Mouse (Mus musculus) adipocyte (in vitro differentiated cells): ENCODE results near the gene Nat8f1.
"Not testable (repeated sequence)": the region's sequence is repeated elsewhere in the genome, so short reads cannot be mapped to it uniquely, and the experiment has no call there.

Experiments
- DNase-seq: peaks from one replicate; pipeline ENCODE4 v3.0.0-alpha.2; 2016; ENCODE audit warnings: low spot score

Gene Nat8f1

DNA sequence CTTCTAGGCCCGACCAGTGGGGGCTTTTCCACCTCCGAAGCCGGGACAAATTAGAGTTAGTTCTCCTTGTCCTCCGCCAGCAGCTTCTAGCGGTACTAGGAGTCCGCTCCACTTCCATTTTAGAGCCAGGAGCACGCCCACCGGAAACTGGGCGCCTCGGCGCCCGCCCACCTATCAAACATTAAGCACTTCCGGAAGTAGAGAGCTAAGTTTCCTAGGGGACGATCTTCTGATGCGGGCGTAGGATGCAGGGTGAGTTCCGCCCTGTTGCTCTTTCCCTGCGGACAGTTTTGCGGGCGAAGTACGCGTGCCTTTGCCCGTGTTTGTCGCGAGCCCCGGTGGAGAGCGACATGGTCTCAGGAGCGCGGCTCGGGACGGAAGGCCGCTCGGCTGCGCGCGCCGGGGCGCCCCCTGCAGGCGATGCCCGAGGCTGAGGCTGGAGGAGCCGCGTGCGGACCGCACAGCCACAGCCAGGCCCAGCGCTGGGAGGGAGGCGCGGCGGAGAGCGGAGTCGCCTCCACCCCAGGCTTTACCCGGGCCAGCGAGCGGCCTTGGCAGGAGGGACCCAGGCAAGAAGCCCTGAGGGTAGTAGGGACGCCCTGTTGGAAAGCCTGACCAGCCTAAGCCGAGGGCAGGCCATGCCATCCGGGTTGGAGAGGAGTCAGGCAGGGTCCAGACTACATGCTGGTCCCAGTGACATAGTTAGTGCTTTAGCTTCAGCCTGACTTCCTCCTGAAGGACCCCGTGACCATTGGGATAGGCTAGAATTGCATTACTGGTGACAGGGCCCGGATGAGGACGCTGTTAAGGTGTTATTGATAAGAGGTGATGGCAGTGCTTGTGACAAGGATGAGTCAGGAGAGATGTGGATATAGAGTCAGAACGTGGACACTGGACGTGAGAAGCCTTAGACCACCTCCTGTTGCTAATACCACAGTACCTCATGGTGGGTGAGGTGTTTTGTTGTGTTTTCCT is at the start of gene Nat8f1:
Nat8f1 (minus strand) TSS at position 149 of the 975 bp plus-strand sequence.
- peak; percentile 93 for DNase-seq

DNA sequence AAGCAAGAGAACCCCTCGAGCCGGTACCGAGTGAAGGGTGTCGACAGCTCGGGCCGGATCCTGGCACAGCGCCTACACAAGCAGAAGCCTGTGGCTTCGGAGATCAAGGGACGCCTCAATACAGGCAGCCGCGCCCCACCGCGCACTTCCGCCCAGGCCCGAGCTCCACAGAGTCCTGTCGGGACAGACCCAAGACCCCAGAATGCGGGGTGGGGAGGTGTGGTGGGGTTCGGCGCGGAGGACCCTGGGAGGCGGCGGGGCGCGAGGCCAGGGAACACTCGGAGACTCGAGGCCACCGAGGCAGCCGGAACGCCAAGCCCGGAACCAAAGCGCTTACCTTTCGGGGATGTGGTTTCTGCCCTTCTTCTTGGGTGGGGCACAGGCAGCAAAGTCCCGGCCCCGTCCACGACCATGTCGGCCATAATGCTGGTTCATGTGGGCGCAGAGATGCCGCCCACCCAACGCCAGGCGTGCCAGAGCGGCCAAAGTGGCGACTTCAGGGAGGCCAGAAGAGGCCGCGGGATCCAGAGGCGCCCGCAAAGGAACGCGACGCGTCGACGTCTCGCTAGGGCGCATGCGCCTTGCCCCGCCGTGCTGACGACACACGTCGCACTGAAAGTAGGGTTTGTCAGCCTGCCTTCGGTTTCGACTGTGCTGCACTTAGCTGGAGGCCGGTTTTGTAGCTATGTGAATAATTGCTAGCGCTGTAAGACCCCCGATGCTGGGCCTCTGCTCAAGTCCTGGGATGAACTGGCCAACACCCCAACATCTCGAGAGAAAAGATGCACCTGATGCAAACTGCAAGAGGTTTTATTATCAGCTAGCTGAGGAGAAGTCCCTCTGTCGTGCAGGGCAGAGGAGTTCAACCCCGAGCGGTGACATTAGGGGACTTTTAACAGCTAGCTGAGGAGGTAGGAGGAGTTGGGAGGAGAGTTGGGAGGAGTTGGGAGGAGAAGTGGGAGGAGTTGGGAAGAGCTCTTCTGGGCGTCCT is 45.9 kb upstream of the Nat8f1 start, which contains the start of gene Dusp11:
Dusp11 (minus strand) TSS at position 567 of the 991 bp plus-strand sequence.
- DNase-seq: peak; percentile 95

DNA sequence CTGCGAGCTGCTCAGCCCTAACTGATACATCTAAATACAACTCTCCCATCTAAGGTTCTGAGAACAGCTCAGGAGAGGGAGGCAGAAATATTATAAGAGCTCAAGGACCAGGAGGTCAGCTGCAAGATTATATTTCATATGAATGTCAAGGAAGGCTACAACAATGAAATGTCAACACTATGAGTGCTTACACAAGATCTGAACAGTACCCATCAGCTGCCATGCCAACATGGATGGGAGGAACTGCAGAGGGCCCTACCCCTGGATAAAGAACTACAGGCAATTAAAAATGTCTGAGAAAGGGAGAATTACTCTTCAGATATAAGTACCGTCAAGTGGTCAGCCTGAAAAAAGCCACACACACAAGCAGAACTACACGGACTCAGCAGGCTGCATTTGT is 42.1 kb upstream of the Nat8f1 start:
- no peak for DNase-seq

DNA sequence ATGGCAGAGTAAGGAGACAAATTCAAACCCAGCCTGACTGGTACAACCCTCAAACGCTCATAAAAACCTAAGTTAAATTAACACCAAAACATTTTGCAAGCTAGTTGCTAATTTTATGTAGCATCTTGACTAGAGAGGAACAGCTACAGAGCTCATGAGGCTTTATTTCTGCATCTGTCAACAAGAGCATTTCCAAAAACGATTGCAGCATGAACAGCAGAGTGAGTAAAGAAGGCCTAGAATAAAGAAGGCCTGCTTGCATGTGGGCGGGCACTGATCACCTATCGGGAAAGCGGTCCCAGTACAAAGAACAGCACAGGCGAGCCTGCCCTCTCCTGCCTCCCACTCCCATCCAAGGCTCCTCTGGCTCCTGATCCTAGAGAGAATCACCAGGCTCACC is 33.1 kb upstream of the Nat8f1 start:
- no peak for DNase-seq

DNA sequence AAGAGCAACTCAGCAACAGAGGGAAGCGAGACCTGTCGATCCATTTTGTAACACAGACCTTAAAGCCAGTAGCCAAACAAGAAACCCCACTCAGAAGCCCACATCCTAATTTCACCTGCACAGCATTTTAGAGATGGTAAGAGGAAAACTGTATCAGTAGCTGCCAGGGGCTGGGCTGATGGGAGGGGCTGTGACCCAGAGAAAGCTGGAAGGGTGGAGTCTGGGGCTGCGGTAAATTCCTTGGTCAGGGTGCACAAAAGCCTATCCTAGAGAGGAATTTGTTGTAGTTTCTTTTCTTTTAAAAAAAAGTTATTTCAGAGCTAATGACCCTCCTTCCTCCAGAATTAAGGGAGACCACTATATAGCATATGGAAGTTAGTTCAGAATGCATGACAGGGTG is 27.0 kb upstream of the Nat8f1 start:
- DNase-seq: no peak

DNA sequence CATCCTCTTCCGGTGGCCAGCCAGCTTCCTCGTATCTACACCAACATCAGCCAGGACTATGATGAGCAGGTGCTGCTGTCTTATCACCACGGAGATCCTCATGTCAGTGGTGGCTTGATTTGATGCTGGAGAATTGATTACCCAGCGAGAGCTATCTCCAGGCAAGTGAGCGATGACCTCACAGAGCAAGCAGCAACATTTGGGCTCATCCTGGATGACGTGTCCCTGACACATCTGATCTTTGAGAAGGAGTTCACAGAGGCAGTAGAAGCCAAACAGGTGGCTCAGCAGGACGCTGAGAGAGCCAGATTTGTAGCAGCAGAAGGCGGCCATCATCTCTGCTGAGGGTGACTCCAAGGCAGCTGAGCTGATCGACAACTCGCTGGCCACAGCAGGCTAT is 23.2 kb upstream of the Nat8f1 start:
- DNase-seq: no peak

DNA sequence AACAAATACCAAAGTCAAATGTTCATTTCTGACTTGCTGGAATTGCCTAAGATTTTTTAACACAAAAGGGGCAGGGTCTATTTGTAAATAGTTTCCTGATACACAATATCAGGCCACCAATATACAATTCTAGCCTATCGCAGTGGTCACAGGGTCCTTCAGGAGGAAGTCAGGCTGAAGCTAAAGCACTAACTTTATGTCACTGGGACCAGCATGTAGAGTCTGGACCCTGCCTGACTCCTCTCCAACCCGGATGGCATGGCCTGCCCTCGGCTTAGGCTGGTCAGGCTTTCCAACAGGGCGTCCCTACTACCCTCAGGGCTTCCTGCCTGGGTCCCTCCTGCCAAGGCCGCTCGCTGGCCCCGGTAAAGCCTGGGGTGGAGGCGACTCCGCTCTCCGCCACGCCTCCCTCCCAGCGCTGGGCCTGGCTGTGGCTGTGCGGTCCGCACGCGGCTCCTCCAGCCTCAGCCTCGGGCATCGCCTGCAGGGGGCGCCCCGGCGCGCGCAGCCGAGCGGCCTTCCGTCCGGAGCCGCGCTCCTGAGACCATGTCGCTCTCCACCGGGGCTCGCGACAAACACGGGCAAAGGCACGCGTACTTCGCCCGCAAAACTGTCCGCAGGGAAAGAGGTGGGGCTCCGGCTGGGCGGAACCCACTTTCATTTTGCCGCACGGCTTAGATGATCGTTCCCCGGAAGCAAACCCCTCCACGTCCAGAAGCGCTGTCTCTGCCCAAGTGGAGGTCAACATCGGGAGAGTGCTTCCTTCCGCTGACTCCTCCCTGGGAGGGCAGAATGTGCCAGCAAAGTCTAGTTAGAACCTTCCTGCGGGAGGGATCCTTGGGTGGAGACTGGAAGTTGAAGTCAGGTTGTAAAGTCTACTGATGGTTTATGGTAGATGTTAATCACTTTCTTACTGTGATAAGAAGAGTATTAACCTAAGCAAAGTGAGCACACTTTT is 21.3 kb upstream of the Nat8f1 start:
- DNase-seq: peak; percentile 92

DNA sequence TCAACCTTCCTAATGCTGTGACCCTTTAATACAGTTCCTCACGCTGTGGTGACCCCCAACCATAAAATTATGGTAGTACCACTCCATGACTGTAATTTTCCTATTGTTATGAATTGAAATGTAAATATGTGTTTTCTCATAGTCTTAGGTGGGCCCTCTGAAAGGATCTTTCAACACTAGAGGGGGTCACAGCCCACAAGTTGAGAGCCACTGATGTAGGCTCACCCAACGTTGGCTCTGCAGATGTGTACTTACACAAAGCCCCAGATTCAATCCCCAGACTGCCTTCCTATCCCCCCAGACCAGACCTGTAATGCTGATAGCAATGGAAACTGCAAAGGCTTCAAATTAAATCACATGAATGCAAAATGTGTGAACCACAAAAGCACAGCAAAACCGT is 20.2 kb upstream of the Nat8f1 start:
- no peak for DNase-seq

DNA sequence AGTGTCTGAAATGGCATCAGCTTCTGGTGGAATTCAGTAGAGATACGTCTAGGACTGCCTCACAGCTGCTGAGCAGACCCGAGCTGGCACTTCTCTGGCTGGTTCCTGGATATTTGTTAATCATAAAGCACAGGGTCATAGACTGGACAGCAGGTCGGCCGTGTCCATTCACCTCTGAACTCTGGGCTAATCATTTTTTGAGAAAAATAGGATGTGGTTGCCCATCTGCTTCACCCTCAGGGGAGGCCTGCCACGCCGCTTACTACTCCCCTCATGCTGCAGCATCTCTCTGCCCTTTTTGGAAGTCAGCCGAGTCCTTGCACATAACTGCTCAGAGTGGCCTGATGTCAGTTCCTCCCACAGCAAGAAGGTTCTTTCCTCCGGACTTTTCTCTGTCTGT is 18.6 kb upstream of the Nat8f1 start:
- no peak for DNase-seq

DNA sequence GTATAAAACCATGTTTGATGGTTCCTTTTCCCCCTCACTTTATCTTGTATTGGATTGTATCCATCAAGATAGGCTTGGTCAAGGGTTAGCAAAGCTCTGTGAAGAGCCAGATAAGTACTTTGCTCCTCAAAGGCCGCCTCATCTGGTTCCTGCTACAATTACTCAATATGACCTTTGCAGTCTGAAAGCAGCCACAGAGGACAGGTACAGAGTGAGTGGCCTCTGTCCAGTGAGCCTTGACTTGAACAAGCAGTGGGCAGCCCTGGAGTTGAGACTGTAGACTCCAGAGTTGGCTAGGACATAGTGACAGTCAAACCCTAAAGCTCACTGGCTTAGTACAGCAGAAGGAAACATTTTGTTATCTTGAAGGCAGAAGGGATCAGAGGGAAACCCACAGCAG is 13.8 kb upstream of the Nat8f1 start:
- no peak for DNase-seq

DNA sequence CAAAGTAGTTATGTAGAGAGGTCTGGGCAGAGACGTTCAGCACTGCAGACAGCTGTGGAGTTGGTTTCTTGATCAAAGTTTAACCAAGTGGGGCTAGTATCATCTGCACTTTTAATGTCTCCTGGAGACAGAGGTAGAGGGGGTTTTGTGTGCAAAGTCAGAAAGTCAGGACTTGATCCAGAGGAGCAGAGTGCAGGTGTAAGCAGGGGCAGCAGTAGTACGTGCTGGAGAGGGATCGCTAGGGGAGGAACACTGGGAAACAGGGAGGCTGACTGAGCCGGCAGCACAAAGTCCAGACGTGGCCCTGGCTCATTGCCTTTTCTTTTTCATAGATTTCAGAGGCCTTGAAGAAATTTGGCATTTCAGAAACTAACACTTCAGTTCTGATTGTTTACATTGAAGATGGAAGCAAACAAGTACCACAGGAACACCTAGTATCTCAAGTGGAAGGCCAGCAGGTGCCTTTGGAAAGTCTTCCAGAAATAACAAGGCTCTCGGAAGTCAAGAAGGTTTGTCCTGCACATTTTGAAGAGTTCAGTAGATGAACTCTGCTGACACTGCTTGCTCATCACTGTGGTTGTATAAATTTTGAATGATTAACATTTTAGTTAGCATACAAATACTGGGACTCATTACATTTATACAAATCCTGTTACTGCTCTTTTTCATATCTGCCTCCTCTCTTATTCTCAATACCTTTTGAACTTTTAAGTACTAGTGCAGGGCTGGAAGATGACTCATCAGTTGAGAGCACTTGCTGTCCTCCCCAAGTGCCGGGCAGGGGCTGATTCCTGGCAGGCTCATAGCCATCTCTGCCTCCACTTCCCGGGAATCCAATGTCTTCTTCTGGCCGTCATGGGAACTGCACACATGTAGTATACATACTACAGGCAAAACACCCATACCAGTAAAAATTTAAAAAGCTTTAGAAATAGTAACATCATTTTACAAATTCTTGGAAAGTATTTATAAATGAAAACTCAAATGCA is 12.3 kb upstream of the Nat8f1 start:
- DNase-seq: no peak

DNA sequence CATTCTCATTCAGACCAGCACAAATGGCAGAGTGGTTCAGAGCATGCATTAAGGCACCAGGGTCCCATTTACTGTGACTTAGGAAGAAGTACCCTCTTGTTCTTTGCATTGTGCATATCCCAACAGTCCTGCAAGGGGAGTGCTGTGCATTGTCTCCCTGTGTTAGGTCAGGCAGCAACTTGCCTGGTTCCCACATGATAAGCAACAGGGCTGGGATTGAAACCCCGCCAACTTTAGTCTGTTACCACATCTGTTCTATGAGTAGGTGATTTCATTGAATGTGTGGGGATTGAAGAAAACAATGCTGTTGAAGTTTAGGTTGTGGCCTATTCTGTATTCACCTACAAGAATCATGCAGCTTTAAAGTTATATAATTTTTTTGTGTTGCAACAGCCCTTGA is 11.2 kb upstream of the Nat8f1 start:
- DNase-seq: no peak

DNA sequence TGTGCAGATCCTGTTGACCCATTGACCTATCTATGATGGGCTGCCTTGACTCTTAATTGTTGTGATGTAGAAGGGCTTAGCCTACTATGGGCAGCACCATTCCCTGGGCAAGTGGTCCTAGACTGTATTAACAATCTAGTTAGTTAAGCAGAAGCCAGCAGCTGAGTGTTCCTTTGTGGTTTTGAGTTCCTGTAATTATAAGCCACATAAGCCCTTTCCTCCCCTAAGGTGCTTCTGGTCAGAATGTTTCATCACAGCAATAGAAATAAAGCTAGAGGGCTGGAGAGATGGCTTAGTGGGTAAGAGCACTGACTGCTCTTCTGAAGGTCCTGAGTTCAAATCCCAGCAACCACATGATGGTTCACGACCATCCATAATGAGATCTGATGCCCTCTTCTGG is 8.2 kb upstream of the Nat8f1 start:
- no peak for DNase-seq

DNA sequence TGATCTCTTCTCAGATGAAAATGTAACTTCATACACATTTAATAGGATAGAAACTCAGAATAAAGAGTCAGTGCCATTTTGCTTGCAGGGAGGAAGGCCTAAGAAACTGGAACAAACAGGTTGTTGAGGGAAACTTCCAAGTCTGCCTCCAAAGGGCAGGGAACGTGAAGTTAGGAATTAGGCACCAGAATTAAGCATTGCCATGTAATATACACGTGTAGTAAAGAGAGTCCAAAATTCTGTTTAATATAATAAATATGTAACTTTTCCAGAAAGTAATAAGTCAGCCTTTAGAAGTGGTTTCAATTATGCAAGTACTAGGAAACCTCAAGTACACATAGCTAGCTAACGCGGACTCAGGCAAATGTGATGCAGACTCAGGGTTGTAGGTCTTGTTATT is 3.9 kb upstream of the Nat8f1 start:
- DNase-seq: no peak

DNA sequence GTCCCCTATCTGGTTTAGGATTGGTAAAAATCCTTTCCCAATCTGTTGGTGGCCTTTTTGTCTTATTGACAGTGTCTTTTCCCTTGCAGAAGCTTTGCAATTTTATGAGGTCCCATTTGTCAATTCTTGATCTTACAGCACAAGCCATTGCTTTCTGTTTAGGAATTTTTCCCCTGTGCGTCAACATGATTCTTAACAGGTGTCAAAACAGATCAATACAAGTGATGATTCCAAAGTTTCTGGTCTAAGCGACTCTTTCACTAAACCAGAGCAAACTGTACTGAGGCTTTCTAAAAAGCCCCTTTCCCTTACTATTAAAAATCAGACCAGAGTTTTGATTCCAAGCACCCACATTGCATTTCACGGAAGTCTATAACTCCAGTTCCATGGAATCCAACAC is 2.9 kb upstream of the Nat8f1 start:
- not testable (repeated sequence) for DNase-seq

DNA sequence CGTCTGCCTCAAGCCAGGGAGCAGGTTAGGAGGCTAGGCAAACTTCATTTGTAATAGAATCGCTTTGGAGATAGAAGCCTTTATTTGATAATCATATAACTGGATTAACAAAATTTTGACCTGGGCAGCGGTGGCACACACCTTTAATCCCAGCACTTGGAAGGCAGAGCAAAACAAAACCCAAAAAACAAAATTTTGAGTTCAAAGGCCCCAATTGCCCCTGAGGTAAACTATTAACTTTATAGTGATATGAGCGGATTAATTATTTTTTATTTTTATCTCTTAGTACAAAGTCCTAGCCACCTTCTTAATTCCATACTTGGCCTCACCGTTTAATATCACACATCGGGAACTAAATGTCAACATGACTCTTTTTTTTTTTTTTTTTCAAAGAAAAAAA is 1.1 kb upstream of the Nat8f1 start:
- no peak for DNase-seq

DNA sequence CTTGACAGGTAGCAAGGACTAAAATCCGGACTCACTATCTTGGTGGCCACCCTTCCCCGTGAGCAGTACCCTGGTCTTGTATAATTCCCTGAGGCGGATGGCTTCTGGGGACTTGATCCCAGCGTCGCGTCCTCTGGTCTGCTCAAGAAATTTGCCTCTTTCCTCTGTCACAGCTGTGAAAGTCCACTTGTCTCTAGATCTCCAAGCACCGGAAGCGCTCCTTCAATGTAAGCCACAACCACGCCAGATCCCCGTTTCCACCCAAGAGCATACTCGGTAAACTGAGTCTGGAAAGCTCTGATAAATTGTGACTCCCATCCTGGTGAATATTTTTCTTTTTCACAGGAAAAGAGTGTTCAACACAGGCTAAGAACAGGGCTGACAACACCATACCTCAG is 347 bp downstream of the Nat8f1 start:
- no peak for DNase-seq

DNA sequence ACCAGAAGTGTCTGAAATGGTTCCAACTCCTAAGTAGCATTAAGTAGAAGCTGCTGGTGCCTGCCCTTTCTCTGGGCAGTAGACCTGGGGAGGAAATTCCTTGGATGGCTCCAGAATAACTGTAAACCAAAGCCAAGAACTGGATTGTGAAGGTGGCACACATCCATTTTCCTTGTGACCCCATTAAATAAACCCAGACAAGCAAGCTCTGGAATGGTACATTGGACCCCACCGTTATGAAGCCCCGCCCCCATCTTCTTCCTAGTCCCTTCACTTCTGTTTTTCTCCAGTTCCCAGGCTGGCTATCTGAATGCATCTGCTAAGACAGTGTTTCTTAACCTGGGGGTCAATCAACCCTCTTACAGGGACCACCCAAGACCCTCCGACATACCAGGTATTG is 3.9 kb downstream of the Nat8f1 start, which contains the start of gene Tprkb:
Tprkb (plus strand) TSS at position 279 of the 400 bp plus-strand sequence.
- DNase-seq: no peak

DNA sequence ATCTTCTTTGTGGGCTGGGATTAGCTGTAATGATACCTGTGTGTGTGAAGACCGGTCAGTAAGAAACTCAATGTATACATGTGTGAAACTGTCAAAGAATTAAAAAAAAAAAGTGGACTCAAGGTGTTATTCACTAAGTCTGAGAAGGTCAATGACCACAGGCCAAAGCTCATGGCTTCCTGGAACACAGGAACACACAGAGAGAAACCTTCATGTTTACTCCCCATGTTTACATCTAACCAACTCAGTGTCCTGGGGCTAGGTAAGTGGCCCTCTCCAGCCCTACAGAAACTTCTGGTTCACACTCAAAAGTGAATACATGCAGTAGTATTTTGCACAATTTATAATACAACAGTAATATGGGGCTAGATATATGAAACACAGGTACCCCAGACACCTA is 5.8 kb downstream of the Nat8f1 start:
- DNase-seq: no peak

DNA sequence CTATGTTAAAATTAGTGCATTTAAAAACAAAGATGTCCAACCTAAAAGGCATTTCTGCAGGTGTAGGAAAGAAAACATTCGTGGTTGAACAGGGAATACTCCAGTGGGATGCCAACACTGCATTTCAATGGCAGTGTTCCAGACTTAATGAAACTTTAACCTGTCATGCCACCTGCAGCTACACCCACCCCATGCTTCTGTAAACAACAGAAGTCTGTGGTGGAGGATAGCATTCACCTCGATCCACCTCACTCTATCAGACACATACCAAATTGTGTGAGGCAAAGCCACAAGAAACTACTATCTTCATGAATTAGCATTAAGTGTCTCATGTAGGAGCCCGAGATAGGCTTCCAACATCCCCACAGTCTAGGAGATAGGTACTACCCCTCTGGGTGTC is 7.1 kb downstream of the Nat8f1 start:
- no peak for DNase-seq
